Mouse (Mus musculus) liver, embryonic 15.5 days (tissue): ENCODE results near the gene Tmem184b. TPM values are rescaled to one million over a fixed set of nuclear protein-coding genes. Genes with fewer than 3 reads are reported as not detected.

Experiments used
- ATAC-seq: fragments of 200-750 bp; cut with Nextera tagmentation; 2 replicates; pipeline ENCODE4 v1.8.0; 2017; ENCODE audit warnings: moderate number of reproducible peaks, mild to moderate bottlenecking, moderate library complexity; ENCODE audit not compliant: insufficient read depth
- H3K27ac ChIP-seq: fragments of 300-500 bp; sonication (generic); replicated peaks from 2 replicates; pipeline ENCODE4 v1.5.1; 2015; ENCODE audit warnings: mild to moderate bottlenecking, inconsistent platforms
- H3K27me3 ChIP-seq: fragments of 300-500 bp; sonication (generic); 2 replicates; pipeline ENCODE4 v1.6.1; 2015; ENCODE audit warnings: mild to moderate bottlenecking, inconsistent platforms
- H3K36me3 ChIP-seq: fragments of 300-500 bp; sonication (generic); replicated peaks from 2 replicates; pipeline ENCODE4 v1.6.1; 2015; ENCODE audit warnings: moderate library complexity, mild to moderate bottlenecking, inconsistent platforms
- H3K4me1 ChIP-seq: fragments of 300-500 bp; sonication (generic); replicated peaks from 2 replicates; pipeline ENCODE4 v1.6.1; 2015; ENCODE audit warnings: inconsistent platforms
- H3K4me2 ChIP-seq: fragments of 300-500 bp; sonication (generic); 2 replicates; pipeline ENCODE4 v1.6.1; 2015; ENCODE audit warnings: moderate library complexity, mild to moderate bottlenecking, inconsistent platforms
- H3K4me3 ChIP-seq: fragments of 300-500 bp; sonication (generic); replicated peaks from 2 replicates; pipeline ENCODE4 v1.5.1; 2015; ENCODE audit warnings: mild to moderate bottlenecking, inconsistent platforms
- H3K9ac ChIP-seq: fragments of 300-500 bp; sonication (generic); 2 replicates; pipeline ENCODE4 v1.6.1; 2015; ENCODE audit warnings: moderate library complexity, mild to moderate bottlenecking, inconsistent platforms
- H3K9me3 ChIP-seq: fragments of 300-500 bp; sonication (generic); replicated peaks from 2 replicates; pipeline ENCODE4 v1.6.1; 2016; ENCODE audit warnings: inconsistent platforms
- WGBS: fragments of 180-500 bp; shearing (Covaris S2); methylation state at CpG from one replicate; pipeline ENCODE4 v1.1.7; 2015; ENCODE audit warnings: mixed read lengths; ENCODE audit not compliant: insufficient replicate concordance; 5-methylcytosine and 5-hydroxymethylcytosine counted together
- polyA plus RNA-seq: library from polyadenylated mRNA; unstranded; fragments of >200 nt; fragmentation: Nextera tagmentation; extraction: Ambion mirVana; gene quantifications from 2 replicates; pipeline ENCODE4 v1.2.1, GENCODE M21; 2015

Tmem184b gene
- polyA plus RNA-seq, 1 experiment from 2014 or later, result 11.7 TPM

DNA sequence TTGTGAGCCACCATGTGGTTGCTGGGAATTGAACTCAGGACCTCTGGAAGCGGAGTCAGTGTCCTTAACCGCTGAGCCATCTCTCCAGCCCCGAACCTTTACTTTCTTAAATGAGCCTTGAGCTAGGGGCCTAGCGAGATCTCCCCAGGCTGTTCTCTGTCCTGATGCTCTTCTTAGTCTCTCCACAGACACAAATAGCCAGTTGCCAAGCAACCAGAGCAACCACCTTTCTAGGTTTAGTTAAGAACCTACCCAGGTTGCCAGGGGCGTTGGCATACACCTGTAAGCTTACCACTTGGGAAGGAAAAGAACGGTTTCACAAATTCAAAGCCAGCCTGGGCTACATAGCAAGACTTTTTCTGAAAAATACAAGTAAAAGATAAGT lies 73.4 kb downstream of the Tmem184b start:
- H3K4me1 ChIP-seq, result peaks cover 56% of the 10 kb centered on the region
- H3K9ac ChIP-seq, result no peak overlapping the region
- no peaks in the 10 kb centered on the region for H3K9me3 ChIP-seq
- H3K4me3 ChIP-seq, result no peak overlapping the region
- H3K27ac ChIP-seq, result no peak overlapping the region
- no peaks in the 10 kb centered on the region for H3K27me3 ChIP-seq
- ATAC-seq, result no peak
- H3K36me3 ChIP-seq, result no peaks in the 10 kb centered on the region
- no peak overlapping the region for H3K4me2 ChIP-seq
- WGBS, result 83% methylated on average over 6 of the region's 6 CpGs

DNA sequence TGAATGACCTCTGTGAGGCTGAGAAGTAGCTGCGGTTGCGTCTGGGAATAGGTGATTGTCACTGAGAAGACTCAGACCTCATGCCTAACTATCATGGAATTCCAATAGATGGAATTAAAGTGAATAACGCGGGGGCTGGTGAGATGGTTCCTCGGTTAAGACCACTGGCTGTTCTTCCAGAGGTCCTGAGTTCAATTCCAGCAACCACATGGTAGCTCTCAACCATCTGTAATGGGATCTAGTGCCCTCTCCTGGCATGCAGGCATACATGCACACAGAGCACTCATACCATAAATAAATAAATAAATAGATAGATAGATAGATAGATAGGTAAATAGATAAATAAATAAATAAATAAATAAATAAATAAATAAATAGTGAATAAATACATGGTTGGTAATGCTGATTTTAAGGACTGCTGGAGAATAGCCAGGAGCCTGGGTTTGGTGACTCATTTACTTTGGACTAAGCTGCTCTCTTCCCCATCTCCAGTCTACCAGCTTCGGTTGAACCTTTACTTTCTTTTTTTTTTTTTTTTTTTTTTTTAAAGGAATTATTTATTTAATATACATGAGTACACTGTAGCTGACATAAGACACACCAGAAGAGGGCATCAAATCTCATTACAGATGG lies 73.9 kb downstream of the Tmem184b start:
- Histone ChIP-seq H3K4me3 (no peak overlapping the region), H3K4me1 (peaks cover 60% of the 10 kb centered on the region), H3K36me3 (no peaks in the 10 kb centered on the region), H3K9me3 (no peaks in the 10 kb centered on the region), H3K9ac (no peak overlapping the region), H3K27me3 (no peaks in the 10 kb centered on the region), H3K4me2 (no peak overlapping the region), H3K27ac (peak overlapping the region; percentile 90; the same call in 1 of the 2 replicates)
- 84% methylated on average over 6 of the region's 6 CpGs for WGBS
- ATAC-seq, result no peak

DNA sequence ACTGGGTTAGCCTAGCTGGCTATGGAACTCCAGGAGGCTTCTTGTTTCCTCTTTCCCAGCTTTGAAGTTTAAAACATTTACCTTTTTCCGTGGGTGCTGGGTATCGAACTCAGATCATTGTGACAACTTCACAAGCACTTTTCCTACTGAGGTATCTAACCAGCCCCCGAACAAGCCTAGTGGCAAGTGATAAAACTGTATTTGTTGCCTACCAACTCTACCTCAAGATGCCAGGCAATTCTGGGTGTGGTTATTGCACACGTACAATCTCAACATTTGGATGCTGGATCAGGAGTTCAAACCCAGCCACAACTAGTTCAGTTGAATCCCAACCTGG lies 74.5 kb downstream of the Tmem184b start:
- no peaks in the 10 kb centered on the region for H3K27me3 ChIP-seq
- H3K27ac ChIP-seq, result peak overlapping the region; percentile 90; the same call in 1 of the 2 replicates
- H3K4me3 ChIP-seq, result peak overlapping the region; percentile 72; the same call in 1 of the 2 replicates
- peaks cover 62% of the 10 kb centered on the region for H3K4me1 ChIP-seq
- no peak overlapping the region; the same call in 1 of the 2 replicates for H3K9ac ChIP-seq
- H3K9me3 ChIP-seq, result no peaks in the 10 kb centered on the region
- 57% methylated on average over 4 of the region's 4 CpGs for WGBS
- no peaks in the 10 kb centered on the region for H3K36me3 ChIP-seq
- peak overlapping the region; percentile 87 for H3K4me2 ChIP-seq
- ATAC-seq, result no peak

- under 1% methylated on average over 46 of the region's 46 CpGs for WGBS
- Histone ChIP-seq H3K27ac (peak within 1 kb of the TSS; percentile 90), H3K27me3 (no peaks in the 10 kb centered on the region), H3K4me2 (peak within 1 kb of the TSS; percentile 87), H3K4me3 (peak within 1 kb of the TSS; percentile 72), H3K4me1 (peaks cover 62% of the 10 kb centered on the region), H3K9me3 (no peaks in the 10 kb centered on the region), H3K36me3 (no peaks in the 10 kb centered on the region), H3K9ac (peak within 1 kb of the TSS; percentile 82)
- ATAC-seq, result peak; percentile 94
Observed at GRCm38 (mm10) chr15:79328058-79328938, 75.1 kb downstream of the Tmem184b start, which contains the start of gene Pla2g6. Gene Pla2g6 (minus strand): TSS chr15:79328390.

- Histone ChIP-seq H3K4me3 (peak overlapping the region; percentile 72), H3K27ac (peak overlapping the region; percentile 90), H3K4me1 (peaks cover 66% of the 10 kb centered on the region), H3K36me3 (no peaks in the 10 kb centered on the region), H3K4me2 (peak overlapping the region; percentile 87), H3K27me3 (no peaks in the 10 kb centered on the region), H3K9ac (peak overlapping the region; percentile 82), H3K9me3 (no peaks in the 10 kb centered on the region)
- ATAC-seq, result peak; percentile 10
- 15% methylated on average over 20 of the region's 20 CpGs for WGBS
Observed at GRCm38 (mm10) chr15:79326971-79327961, 76.1 kb downstream of the Tmem184b start.

GRCm38 (mm10) chr15:79326264-79326663 lies 77.1 kb downstream of the Tmem184b start:
- no peak overlapping the region for H3K9ac ChIP-seq

DNA sequence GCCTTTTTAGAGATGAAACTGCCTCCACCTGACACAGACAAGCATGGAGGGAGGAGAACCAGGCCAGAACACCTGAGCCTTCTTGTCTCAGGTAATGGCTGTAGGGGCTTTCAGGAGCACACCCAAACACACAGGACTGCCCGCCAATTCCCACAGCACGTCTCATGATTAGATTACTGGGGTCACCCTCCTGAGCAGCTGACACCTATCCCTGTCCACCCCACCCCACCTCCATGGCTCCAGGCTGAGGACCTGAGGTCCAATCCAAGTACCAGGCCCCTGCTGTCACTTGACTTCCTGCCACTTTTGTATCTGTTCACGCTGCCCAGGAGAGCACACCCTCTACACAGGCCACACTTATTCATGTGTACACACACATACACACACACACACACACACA lies 77.6 kb downstream of the Tmem184b start:
- Histone ChIP-seq H3K36me3 (no peaks in the 10 kb centered on the region), H3K4me3 (no peak overlapping the region), H3K4me2 (no peak overlapping the region), H3K9me3 (no peaks in the 10 kb centered on the region), H3K27ac (no peak overlapping the region), H3K4me1 (peaks cover 78% of the 10 kb centered on the region), H3K27me3 (no peaks in the 10 kb centered on the region), H3K9ac (no peak overlapping the region)
- no peak for ATAC-seq
- 46% methylated on average over 3 of the region's 3 CpGs for WGBS

More at GRCm38 (mm10) chr15:79326264-79326663, 77.1 kb downstream of the Tmem184b start:
- no peaks in the 10 kb centered on the region for H3K36me3 ChIP-seq
- H3K9me3 ChIP-seq, result no peaks in the 10 kb centered on the region
- 0 out of 2 replicates have a peak overlapping the region, but pooled peaks have one; percentile 24 for H3K27ac ChIP-seq
- peak overlapping the region; percentile 87 for H3K4me2 ChIP-seq
- no peak for ATAC-seq
- H3K4me3 ChIP-seq, result peak overlapping the region; percentile 72; the same call in 1 of the 2 replicates
- no peaks in the 10 kb centered on the region for H3K27me3 ChIP-seq
- WGBS, result 44% methylated on average over 4 of the region's 4 CpGs
- peaks cover 75% of the 10 kb centered on the region for H3K4me1 ChIP-seq

DNA sequence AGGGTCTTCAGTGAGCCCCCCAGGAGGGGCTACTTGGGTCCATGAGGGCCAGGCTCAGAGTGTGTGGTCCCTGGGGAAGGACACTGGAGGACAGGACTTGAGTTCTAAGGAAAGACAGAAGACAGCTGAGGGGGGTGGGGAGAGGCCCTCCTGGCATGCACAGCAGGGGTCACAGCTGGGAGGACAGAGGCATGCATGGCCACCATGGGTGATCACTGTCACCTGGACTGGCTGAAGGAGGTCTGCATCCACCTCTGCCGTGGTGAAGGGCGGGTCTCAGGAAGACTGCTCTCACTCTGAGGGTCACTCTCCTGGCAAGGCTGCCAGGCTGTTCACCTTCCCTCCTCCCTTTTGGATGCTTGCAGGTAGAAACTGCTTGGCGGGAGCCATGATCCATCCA lies 79.0 kb downstream of the Tmem184b start:
- 62% methylated on average over 3 of the region's 3 CpGs for WGBS

DNA sequence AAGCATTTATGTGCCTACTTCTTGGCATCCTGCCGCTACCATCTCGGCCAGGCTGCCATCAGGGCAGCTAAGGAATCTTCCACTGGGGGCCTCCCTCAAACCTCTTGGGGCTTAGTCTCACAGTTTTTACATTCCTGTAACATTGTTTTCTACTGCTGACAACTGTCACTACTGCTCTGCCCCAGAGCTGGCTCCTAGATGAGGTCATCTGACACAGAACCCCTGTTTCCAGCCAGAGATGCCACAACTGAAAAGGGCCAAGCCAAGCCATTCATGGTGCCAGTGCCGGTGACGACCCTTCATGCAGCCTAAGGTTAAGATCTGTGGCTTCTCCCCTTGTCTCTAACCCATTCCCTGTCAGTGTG lies 79.6 kb downstream of the Tmem184b start:
- no peak overlapping the region for H3K4me2 ChIP-seq
- H3K4me1 ChIP-seq, result peaks cover 75% of the 10 kb centered on the region
- peak overlapping the region; percentile 76 for H3K27ac ChIP-seq
- no peak overlapping the region for H3K4me3 ChIP-seq
- H3K9me3 ChIP-seq, result no peaks in the 10 kb centered on the region
- no peak overlapping the region for H3K9ac ChIP-seq
- H3K27me3 ChIP-seq, result no peaks in the 10 kb centered on the region
- peaks cover 6% of the 10 kb centered on the region; the same call in 1 of the 2 replicates for H3K36me3 ChIP-seq
- ATAC-seq, result no peak
- WGBS, result 70% methylated on average over 4 of the region's 4 CpGs

More for the DNA sequence above, 79.0 kb downstream of the Tmem184b start:
- Histone ChIP-seq H3K4me2 (no peak overlapping the region), H3K27me3 (no peaks in the 10 kb centered on the region), H3K9me3 (no peaks in the 10 kb centered on the region), H3K9ac (no peak overlapping the region), H3K4me3 (no peak overlapping the region), H3K27ac (peak overlapping the region; percentile 76; the same call in 1 of the 2 replicates), H3K36me3 (peaks cover 4% of the 10 kb centered on the region; the same call in 1 of the 2 replicates), H3K4me1 (peaks cover 81% of the 10 kb centered on the region)
- ATAC-seq, result no peak

GRCm38 (mm10) chr15:79322991-79323790 lies 80.2 kb downstream of the Tmem184b start:
- H3K4me1 ChIP-seq, result peaks cover 69% of the 10 kb centered on the region
- 55% methylated on average over 6 of the region's 6 CpGs for WGBS
- no peaks in the 10 kb centered on the region for H3K27me3 ChIP-seq
- ATAC-seq, result no peak
- no peak overlapping the region for H3K4me3 ChIP-seq
- peaks cover 6% of the 10 kb centered on the region; the same call in 1 of the 2 replicates for H3K36me3 ChIP-seq
- no peaks in the 10 kb centered on the region for H3K9me3 ChIP-seq
- no peak overlapping the region for H3K9ac ChIP-seq
- peak overlapping the region; percentile 30; the same call in 1 of the 2 replicates for H3K4me2 ChIP-seq
- H3K27ac ChIP-seq, result peak overlapping the region; percentile 76
